Mouse (Mus musculus) bone marrow macrophage, adult 2 months (primary cell): ENCODE measurements around the gene Klrd1.

Source experiments
- CTCF ChIP-seq: IDR thresholded peaks from 2 replicates; pipeline ENCODE4 v1.5.1; 2012; ENCODE audit warnings: low read depth, mild to moderate bottlenecking, low read length, moderate library complexity
- POLR2A ChIP-seq: IDR thresholded peaks from 2 replicates; pipeline ENCODE4 v1.6.1; 2012; ENCODE audit warnings: mild to moderate bottlenecking, low read depth, low read length, borderline replicate concordance

GRCm38 (mm10) chr6:129575315-129575714 is 16.3 kb upstream of the Klrd1 start:
- TF ChIP-seq POLR2A (no peak), CTCF (no peak)
